Mouse (Mus musculus) ES-Bruce4 (cell line): ENCODE measurements around the gene Prcp. TPM values are rescaled to one million over a fixed set of nuclear protein-coding genes. Genes with fewer than 3 reads are reported as not detected.

Experiments used
- H3K27ac ChIP-seq: 2 replicates; pipeline ENCODE4 v1.5.1; 2012; ENCODE audit warnings: low read length, inconsistent platforms; ENCODE audit not compliant: insufficient read depth
- H3K27me3 ChIP-seq: 2 replicates; pipeline ENCODE4 v1.6.1; 2012; ENCODE audit warnings: mild to moderate bottlenecking, low read length, inconsistent platforms; ENCODE audit not compliant: control insufficient read depth, poor library complexity, insufficient read depth, severe bottlenecking
- H3K36me3 ChIP-seq: 2 replicates; pipeline ENCODE4 v1.6.1; 2012; ENCODE audit warnings: inconsistent platforms, mild to moderate bottlenecking, low read length, moderate library complexity; ENCODE audit not compliant: control insufficient read depth, poor library complexity, insufficient read depth, severe bottlenecking
- H3K4me1 ChIP-seq: one replicate; pipeline ENCODE4 v1.8.1; 2011; ENCODE audit warnings: low read length; ENCODE audit not compliant: control insufficient read depth, insufficient read depth
- H3K4me3 ChIP-seq: 2 replicates; pipeline ENCODE4 v1.5.1; 2011; ENCODE audit warnings: low read depth, mild to moderate bottlenecking, low read length
- H3K9ac ChIP-seq: 2 replicates; pipeline ENCODE4 v1.6.1; 2012; ENCODE audit warnings: low read depth, mild to moderate bottlenecking, inconsistent platforms; ENCODE audit not compliant: poor library complexity, severe bottlenecking
- H3K9me3 ChIP-seq: replicated peaks from 2 replicates; pipeline ENCODE4 v1.6.1; 2012; ENCODE audit warnings: mild to moderate bottlenecking, low read length, inconsistent platforms; ENCODE audit not compliant: control insufficient read depth, poor library complexity, insufficient read depth, severe bottlenecking
- CTCF ChIP-seq: IDR thresholded peaks from one replicate; pipeline ENCODE4 v1.8.1; 2011; ENCODE audit warnings: low read depth, low read length
- EP300 ChIP-seq: IDR thresholded peaks from 2 replicates; pipeline ENCODE4 v1.6.1; 2011; ENCODE audit warnings: low read depth, low read length; ENCODE audit not compliant: insufficient read depth
- POLR2A ChIP-seq: IDR thresholded peaks from one replicate; pipeline ENCODE4 v1.8.1; 2011; ENCODE audit warnings: low read length; ENCODE audit not compliant: insufficient read depth
- polyA plus RNA-seq: library from polyadenylated mRNA; stranded (reverse); fragments of >200 nt; gene quantifications from 2 replicates; pipeline ENCODE4 v1.2.4, GENCODE M21; 2011; ENCODE audit warnings: low read depth; ENCODE audit not compliant: missing spikeins, insufficient read depth, insufficient read length

Prcp gene
- polyA plus RNA-seq, 1 experiment, result 38.8 TPM

DNA sequence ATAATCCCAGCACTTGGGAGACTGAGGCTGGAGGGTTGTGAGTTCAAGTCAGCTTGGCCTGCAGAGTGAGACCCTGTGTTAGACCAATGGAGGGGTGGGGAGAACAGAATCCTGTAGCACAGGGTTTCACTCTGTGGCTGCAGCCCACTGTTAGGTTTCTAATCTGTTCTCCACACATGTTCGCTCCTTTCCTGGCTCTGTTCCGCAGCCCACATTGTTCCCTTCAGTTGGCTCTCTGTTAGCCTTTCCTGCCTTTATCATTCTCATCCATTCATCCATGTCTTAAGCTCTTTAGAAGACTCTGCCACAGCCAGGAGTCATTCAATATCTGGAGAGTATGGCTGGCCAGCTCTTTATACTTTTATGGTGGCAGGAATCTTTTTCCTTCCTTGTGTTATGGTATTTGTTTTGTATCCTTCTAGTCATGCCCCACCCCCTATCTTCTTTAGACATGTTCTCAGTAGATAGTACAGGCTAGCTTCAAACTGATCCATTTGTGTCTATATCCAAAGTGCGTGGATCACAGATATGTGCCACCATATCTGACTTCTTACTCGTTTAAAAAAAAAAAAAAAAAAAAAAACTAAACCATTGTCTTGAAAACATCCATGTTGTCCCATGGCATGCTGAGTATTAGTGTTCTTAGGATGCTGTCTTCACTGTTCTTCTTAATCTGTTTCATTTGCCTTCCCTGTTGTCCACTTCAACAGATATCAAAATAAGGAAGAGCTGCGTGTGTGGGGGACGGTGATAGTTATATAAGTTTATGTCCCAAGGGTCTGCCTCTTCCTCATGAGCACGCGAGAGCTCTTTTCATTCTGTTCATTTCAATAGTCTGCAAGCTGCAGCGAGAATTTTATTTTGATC lies 9.8 kb downstream of the Prcp start:
- H3K36me3 ChIP-seq, result peaks cover 3% of the 10 kb centered on the region; the same call in 1 of the 2 replicates
- H3K27me3 ChIP-seq, result no peaks in the 10 kb centered on the region
- H3K9me3 ChIP-seq, result peaks cover 2% of the 10 kb centered on the region; the same call in 1 of the 2 replicates
- no peaks in the 10 kb centered on the region for H3K4me1 ChIP-seq
- TF ChIP-seq POLR2A (no peak), EP300 (no peak), CTCF (no peak)
- no peak overlapping the region for H3K9ac ChIP-seq
- H3K27ac ChIP-seq, result no peak overlapping the region
- H3K4me3 ChIP-seq, result no peak overlapping the region

GRCm38 (mm10) chr7:92884998-92885660 lies 10.9 kb downstream of the Prcp start:
- H3K27me3 ChIP-seq, result no peaks in the 10 kb centered on the region
- TF ChIP-seq POLR2A, result no peak
- TF ChIP-seq CTCF, result no peak
- TF ChIP-seq EP300, result no peak
- no peaks in the 10 kb centered on the region; the same call in 1 of the 2 replicates for H3K36me3 ChIP-seq
- H3K27ac ChIP-seq, result no peak overlapping the region
- 0 out of 2 replicates have a peak, but pooled peaks cover 2% of the 10 kb centered on the region for H3K9me3 ChIP-seq
- no peak overlapping the region for H3K9ac ChIP-seq
- no peaks in the 10 kb centered on the region for H3K4me1 ChIP-seq
- H3K4me3 ChIP-seq, result no peak overlapping the region

DNA sequence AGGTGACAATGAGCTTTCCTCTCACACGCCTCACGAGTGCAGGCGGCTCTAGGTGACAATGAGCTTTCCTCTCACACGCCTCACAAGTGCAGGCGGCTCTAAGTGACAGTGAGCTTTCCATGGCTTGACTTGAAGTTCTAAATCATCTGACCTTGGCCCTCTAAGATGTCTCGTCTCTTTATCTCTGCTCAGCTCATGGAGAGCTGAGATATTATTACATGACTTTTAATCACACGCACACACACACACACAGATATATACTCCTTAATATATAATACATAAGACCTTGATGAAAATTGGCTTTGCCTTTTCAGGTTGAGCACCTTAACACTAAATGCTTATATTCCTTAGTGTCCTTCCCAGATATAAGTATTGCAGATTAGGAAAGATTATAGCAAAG lies 12.5 kb downstream of the Prcp start:
- H3K4me3 ChIP-seq, result no peak overlapping the region
- H3K9ac ChIP-seq, result no peak overlapping the region
- TF ChIP-seq POLR2A, result no peak
- no peak for TF ChIP-seq CTCF
- TF ChIP-seq EP300, result no peak
- H3K4me1 ChIP-seq, result no peaks in the 10 kb centered on the region
- no peak overlapping the region for H3K27ac ChIP-seq
- H3K9me3 ChIP-seq, result 0 out of 2 replicates have a peak, but pooled peaks cover 2% of the 10 kb centered on the region
- H3K27me3 ChIP-seq, result no peaks in the 10 kb centered on the region
- no peaks in the 10 kb centered on the region; the same call in 1 of the 2 replicates for H3K36me3 ChIP-seq

DNA sequence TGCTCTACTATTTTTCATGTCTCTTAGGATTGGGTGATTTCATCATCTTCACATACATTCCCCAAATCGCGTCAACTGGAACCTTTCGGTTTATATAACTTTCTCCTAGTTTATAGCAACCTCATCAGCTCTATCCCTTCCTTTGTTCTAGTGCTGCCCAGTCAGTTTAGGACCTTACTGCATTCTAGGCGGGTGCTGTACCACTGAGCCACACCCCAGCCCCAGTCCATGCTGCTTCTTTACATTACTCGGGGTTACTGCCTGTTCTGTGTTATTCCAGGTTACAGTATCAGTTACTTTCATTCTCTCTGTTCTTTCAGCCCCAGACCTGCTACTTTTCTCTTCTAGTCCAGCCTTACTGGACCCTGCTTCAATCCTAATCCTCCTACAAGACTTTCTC lies 13.0 kb downstream of the Prcp start:
- Histone ChIP-seq H3K9ac (no peak overlapping the region), H3K27me3 (no peaks in the 10 kb centered on the region), H3K4me1 (no peaks in the 10 kb centered on the region), H3K27ac (no peak overlapping the region), H3K36me3 (no peaks in the 10 kb centered on the region; the same call in 1 of the 2 replicates), H3K4me3 (no peak overlapping the region), H3K9me3 (0 out of 2 replicates have a peak, but pooled peaks cover 5% of the 10 kb centered on the region)
- TF ChIP-seq POLR2A (no peak), CTCF (no peak), EP300 (no peak)

DNA sequence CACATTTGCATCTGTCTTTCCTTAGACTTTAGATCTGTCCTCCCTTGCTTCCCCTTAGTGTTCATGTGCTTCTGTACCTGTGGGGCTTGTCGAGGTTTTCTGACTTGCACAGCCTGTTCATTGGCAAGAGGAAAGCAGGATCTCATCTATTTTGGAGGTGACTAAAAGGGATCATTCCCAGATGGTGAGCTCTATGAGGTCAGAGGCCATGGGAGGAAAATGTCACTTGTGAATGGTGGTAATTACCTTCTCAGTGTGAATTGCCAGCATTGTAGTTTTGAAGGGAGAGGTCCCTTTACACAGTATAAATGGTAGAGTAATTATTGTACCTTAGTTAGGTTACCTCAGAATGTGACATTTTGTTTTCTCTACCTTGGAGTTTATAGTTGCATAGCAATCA lies 15.9 kb downstream of the Prcp start:
- H3K36me3 ChIP-seq, result no peaks in the 10 kb centered on the region; the same call in 1 of the 2 replicates
- H3K9me3 ChIP-seq, result 0 out of 2 replicates have a peak, but pooled peaks cover 5% of the 10 kb centered on the region
- no peaks in the 10 kb centered on the region for H3K27me3 ChIP-seq
- H3K9ac ChIP-seq, result no peak overlapping the region
- no peak overlapping the region for H3K27ac ChIP-seq
- no peaks in the 10 kb centered on the region for H3K4me1 ChIP-seq
- no peak overlapping the region for H3K4me3 ChIP-seq
- TF ChIP-seq EP300 (no peak), POLR2A (no peak), CTCF (no peak)
